Mouse (Mus musculus) frontal cortex, postnatal 14 days (tissue): ENCODE data around the gene Gm5089.

Source experiments
- DNase-seq, 2 experiments: peaks; one replicate each; pipeline ENCODE4 v3.0.0; 2022; ENCODE audit warnings: low spot score in 2 of 2

Gene Gm5089

DNA sequence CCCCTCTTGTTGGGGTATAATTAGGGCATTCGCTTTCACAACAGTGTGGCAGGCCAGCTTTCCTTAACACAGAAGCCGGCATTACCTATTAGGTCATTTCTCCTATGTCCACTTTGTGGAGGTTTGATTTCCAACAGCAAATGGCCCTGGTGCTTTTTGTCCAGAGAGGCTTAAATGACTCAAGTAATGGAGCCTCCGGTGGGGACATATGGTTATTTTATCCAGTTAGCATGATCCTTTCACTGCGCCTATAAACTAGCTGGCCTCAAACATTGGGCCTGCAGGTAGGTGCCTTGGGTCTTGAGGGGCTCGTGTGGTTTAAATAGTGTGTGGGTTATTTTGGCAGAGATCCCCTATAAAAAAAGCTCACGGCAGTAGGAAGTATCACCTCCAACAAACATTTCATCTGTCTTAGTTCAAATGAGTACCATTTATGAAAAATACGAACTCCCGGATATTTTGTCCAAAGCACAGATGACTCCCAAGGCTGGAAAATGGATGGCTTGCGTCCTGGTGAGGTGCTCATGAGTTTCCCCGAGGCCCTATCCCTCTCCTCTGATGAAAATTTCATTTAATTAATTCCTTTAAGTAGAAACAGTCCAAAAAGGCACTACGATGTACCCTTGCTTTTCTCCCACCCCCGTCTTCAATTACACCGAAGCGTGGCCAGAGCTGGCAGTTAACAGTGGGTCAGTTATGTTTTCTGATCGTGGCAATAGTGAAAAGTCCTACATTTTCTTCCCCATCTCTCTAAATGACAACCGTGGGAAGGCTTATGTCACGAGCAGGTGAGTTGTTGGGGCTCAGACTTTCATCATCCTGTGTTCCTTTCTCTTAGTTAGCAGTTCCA lies 64.4 kb downstream of the Gm5089 start:
- DNase-seq = no peak

DNA sequence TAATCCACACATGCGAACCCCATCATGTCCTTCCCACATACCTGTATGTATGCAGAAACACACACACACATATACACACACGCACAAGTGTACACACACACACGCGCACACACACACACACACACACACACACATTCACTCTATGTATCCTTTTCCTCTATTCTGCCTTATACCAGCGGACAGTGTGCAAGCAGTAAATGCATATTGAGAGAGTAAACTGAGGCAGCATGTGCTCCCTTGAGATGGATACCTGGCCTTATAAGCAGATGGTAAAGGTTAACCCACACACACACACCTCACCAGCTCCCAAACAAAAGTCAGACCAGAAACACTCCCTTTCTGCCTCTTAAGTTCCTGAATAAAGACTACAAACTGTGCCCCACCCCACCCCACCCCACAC lies 65.2 kb downstream of the Gm5089 start:
- DNase-seq = no peak

DNA sequence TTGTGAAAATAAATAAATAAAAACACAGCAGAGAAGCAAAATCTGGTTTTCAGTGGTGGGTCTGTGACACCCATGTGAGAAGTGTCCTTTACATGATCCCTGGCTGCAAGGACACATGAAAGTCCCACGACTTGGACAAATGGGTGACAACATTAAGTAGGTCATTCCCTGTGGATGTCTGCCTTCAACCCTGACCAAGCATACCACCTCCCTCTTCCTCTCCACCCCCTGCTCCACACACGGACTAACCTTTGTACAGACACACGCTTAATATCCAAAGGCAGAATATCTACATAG lies 65.7 kb downstream of the Gm5089 start:
- no peak for DNase-seq
